Mouse (Mus musculus): ENCODE measurements around the gene Fstl4. TPM values are rescaled to one million over a fixed set of nuclear protein-coding genes. Genes with fewer than 3 reads are reported as not detected.
A peak's percentile ranks its signal among the peaks of the same experiment; 100 is the strongest.
"Not testable (repeated sequence)": the region's sequence is repeated elsewhere in the genome, so short reads cannot be mapped to it uniquely, and the experiment has no call there.

Fstl4 gene
- polyA plus RNA-seq, 1 experiment, result 9.5 TPM

GRCm38 (mm10) chr11:53184046-53184445 lies 419.6 kb downstream of the Fstl4 start:
- DNase-seq (ENCODE audit: extremely low spot score in 1 of 2, low spot score in 1 of 2), result no peak

- DNase-seq (ENCODE audit: extremely low spot score in 1 of 2, low spot score in 1 of 2), result no peak
Observed at GRCm38 (mm10) chr11:53184698-53185097, 420.3 kb downstream of the Fstl4 start.

GRCm38 (mm10) chr11:53187427-53188140 lies 423.1 kb downstream of the Fstl4 start:
- DNase-seq (ENCODE audit: extremely low spot score in 1 of 2, low spot score in 1 of 2), result peak in 1 of 2 experiments; percentile 14

GRCm38 (mm10) chr11:53196551-53196950 lies 432.1 kb downstream of the Fstl4 start:
- DNase-seq (ENCODE audit: extremely low spot score in 1 of 2, low spot score in 1 of 2), result not testable (repeated sequence)

- DNase-seq (ENCODE audit: extremely low spot score in 1 of 2, low spot score in 1 of 2), result no peak
Observed at GRCm38 (mm10) chr11:53197111-53197510, 432.7 kb downstream of the Fstl4 start.

- DNase-seq (ENCODE audit: extremely low spot score in 1 of 2, low spot score in 1 of 2), result no peak
Observed at GRCm38 (mm10) chr11:53202459-53203250, 438.2 kb downstream of the Fstl4 start.

GRCm38 (mm10) chr11:53210876-53211275 lies 446.4 kb downstream of the Fstl4 start:
- no peak for DNase-seq (ENCODE audit: extremely low spot score in 1 of 2, low spot score in 1 of 2)

DNA sequence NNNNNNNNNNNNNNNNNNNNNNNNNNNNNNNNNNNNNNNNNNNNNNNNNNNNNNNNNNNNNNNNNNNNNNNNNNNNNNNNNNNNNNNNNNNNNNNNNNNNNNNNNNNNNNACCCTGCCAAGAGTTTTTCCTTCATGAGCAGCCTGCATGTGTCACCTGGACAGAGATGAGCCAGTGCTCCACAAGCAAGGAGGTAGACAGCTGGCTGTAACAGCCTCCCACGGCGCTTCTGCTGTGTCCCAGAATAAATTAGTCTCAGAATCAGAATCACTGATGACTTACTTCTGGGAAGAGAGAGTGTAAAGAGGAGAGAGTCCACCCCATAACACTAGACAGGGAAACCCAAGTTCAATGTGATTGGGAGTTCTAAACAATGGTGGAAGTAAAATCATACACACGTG lies 464.6 kb downstream of the Fstl4 start:
- peak; percentile 74 to 79 for DNase-seq (ENCODE audit: extremely low spot score in 1 of 2, low spot score in 1 of 2)

GRCm38 (mm10) chr11:53231836-53232235 lies 467.4 kb downstream of the Fstl4 start:
- peak in 1 of 2 experiments; percentile 33 for DNase-seq (ENCODE audit: extremely low spot score in 1 of 2, low spot score in 1 of 2)

- DNase-seq (ENCODE audit: extremely low spot score in 1 of 2, low spot score in 1 of 2), result no peak
Observed at GRCm38 (mm10) chr11:53233590-53233989, 469.2 kb downstream of the Fstl4 start.
